Mouse (Mus musculus) testis, adult 2 months (tissue): Measurements from ENCODE around the gene Rhbg. TPM values are rescaled to one million over a fixed set of nuclear protein-coding genes. Genes with fewer than 3 reads are reported as not detected.

Experiments
- H3K27ac ChIP-seq: fragments of 200-500 bp; 2 replicates; pipeline ENCODE4 v1.5.1; 2012; ENCODE audit warnings: low read depth, low read length; ENCODE audit not compliant: control insufficient read depth, insufficient read depth
- H3K27me3 ChIP-seq: fragments of 200-500 bp; 2 replicates; pipeline ENCODE4 v1.6.1; 2012; ENCODE audit warnings: mild to moderate bottlenecking, low read length, moderate library complexity; ENCODE audit not compliant: control insufficient read depth, insufficient read depth
- H3K36me3 ChIP-seq: fragments of 200-500 bp; 2 replicates; pipeline ENCODE4 v1.6.1; 2012; ENCODE audit warnings: mild to moderate bottlenecking, low read length; ENCODE audit not compliant: control insufficient read depth, insufficient read depth
- H3K4me1 ChIP-seq: fragments of 200-500 bp; 2 replicates; pipeline ENCODE4 v1.6.1; 2012; ENCODE audit warnings: low read length; ENCODE audit not compliant: control insufficient read depth, insufficient read depth
- H3K4me3 ChIP-seq: fragments of 200-500 bp; 2 replicates; pipeline ENCODE4 v1.5.1; 2012; ENCODE audit warnings: low read depth, mild to moderate bottlenecking, low read length, moderate library complexity, mixed read lengths; ENCODE audit not compliant: control insufficient read depth
- CTCF ChIP-seq: fragments of 200-500 bp; IDR thresholded peaks from 2 replicates; pipeline ENCODE4 v1.5.1; 2012; ENCODE audit warnings: low read depth, mild to moderate bottlenecking, inconsistent platforms, low read length, moderate library complexity; ENCODE audit not compliant: control insufficient read depth, insufficient read depth, insufficient replicate concordance
- POLR2A ChIP-seq: fragments of 200-500 bp; IDR thresholded peaks from 2 replicates; pipeline ENCODE4 v1.6.1; 2012; ENCODE audit warnings: low read depth, mild to moderate bottlenecking, inconsistent platforms, low read length, moderate library complexity; ENCODE audit not compliant: control insufficient read depth
- polyA plus RNA-seq: library from polyadenylated mRNA; depleted of rRNA; stranded (reverse); fragments of >200 nt; gene quantifications from 2 replicates; pipeline ENCODE4 v1.2.3, GENCODE M21; 2012

Rhbg gene
- polyA plus RNA-seq, 1 experiment: 3.9 TPM

DNA sequence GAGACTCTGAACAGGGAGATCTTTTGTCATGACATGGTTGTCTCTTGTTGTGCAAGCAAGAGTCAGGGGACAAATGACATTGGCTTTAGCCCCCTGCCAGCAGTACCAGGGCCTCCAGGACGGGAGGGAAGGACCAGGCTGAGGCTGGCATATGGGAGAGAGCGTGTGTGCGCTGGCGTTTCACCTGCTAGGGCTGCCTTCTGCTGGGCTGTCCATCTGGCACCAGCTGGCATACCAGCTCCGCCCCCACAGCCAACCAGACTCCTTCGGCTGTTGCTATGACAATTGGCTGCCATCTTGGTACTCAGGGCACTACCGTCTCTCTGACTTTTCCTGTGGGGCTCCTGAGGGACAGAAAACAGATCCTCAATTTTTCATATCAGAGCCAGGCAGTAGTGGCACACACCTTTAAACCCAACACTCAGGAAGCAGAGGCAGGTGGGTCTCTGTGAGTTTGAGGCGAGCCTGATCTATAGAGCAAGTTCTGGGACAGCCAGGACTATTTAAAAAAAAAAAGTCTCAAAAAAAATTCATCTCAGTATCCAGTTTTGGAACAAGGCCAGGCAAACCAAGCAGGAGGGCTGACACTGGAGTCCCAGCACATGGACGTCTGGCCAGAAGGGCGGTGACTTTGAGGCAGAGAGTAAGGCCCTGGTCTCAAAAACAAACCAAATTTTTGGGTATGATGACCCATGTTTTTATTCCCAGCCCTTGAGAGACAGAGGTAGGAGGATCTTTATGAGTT, 28.2 kb downstream of the Rhbg start:
- Histone ChIP-seq H3K4me3 (no peak overlapping the region), H3K36me3 (no peaks in the 10 kb centered on the region), H3K27ac (no peak overlapping the region), H3K4me1 (peaks cover 8% of the 10 kb centered on the region), H3K27me3 (no peaks in the 10 kb centered on the region)
- no peak for TF ChIP-seq CTCF
- no peak for TF ChIP-seq POLR2A

- no peak overlapping the region for H3K27ac ChIP-seq
- peaks cover 9% of the 10 kb centered on the region for H3K4me1 ChIP-seq
- H3K4me3 ChIP-seq: no peak overlapping the region
- TF ChIP-seq POLR2A (no peak), CTCF (no peak)
- H3K36me3 ChIP-seq: no peaks in the 10 kb centered on the region
- no peaks in the 10 kb centered on the region for H3K27me3 ChIP-seq
These were observed 29.6 kb downstream of the Rhbg start for GRCm38 (mm10) chr3:88224929-88225328.

DNA sequence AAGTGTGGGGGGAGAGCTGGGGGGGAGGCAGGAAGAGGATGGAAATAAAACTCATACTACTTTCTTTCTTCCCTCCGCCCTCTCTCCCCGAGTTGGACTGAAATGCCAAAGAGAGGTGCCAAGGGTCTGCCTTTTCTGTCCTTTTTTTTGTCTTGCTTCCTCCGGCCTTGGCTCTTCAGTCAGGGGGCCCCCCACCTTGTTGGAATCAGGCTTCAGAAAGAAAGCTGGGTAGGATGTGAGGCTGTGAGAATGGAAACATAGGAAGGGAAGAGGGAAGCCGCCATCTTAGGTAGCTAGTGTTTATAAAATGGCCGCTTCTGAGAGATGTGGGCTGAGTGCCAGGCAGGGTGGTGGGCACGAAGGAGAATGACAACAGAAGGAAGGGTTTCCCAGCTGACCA, 32.1 kb downstream of the Rhbg start:
- no peaks in the 10 kb centered on the region for H3K27me3 ChIP-seq
- H3K4me1 ChIP-seq: peaks cover 9% of the 10 kb centered on the region
- no peaks in the 10 kb centered on the region for H3K36me3 ChIP-seq
- no peak overlapping the region for H3K4me3 ChIP-seq
- no peak overlapping the region for H3K27ac ChIP-seq
- TF ChIP-seq CTCF (no peak), POLR2A (no peak)

DNA sequence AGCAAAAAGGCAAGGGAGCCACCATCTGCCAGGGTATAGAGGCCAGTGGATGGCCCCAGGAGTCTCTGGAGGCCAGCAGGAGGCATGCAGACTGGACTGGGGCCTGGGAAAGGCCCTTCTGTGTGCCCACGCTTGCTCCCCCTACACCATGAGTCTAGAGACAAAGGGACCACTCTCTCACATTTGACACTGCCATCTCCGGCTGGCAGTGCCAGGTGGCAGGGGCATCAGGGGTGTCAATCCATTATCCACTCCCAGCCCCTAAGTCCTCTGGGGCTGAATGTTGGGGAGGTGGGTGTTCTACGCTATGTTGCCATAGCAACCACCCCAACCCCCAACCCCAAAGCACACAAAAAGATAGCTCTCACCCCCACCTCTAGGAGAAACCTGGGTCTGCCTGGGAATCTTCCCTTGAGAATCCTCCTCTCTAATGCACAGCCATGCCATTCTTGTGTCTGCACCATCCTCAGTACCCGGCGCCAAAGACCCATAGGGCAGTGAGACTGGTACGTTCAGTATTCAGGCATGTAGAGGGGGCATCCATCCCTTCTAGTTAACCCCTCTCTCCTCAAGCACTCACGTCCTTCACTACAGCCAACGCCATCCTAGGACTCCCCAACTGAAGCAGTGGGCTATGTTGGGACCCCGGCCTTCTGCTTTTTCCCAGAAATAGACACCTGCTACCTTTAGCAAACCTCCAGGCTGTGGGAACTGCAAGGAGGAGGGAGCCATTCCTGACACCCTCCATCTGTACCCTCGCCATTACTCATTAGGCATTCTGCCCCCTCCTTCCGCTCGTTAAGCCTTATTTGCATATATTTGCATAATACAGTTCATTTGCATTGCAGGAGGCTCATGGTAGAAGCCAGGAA, 32.8 kb downstream of the Rhbg start:
- peak overlapping the region; percentile 10 for H3K4me3 ChIP-seq
- no peak overlapping the region for H3K27ac ChIP-seq
- H3K27me3 ChIP-seq: no peaks in the 10 kb centered on the region

DNA sequence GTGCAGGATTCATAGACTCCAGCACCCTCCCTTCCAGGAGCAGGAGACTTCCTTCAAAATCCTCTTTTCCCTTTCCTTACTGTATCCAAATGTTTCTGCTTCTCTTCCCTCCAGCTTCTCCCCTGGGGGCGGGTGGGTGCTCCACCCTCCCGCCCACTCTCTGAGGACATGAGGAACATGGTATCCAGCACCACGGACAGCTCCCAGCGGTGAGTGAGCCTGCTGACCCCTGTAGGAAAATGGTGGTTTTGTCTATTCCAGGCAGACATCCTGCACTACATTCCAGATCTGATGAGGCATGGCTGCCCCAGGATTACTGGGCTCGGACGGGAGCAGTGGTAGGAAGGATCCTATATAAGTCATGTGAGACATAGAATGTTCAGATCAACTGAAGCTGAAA, 33.7 kb downstream of the Rhbg start:
- TF ChIP-seq CTCF (peak; percentile 40; the same call in 1 of the 2 replicates), POLR2A (no peak)
- Histone ChIP-seq H3K27ac (no peak overlapping the region), H3K36me3 (no peaks in the 10 kb centered on the region), H3K4me1 (peaks cover 10% of the 10 kb centered on the region), H3K4me3 (peak overlapping the region; percentile 0), H3K27me3 (no peaks in the 10 kb centered on the region; the same call in 1 of the 2 replicates)

More for the DNA sequence above, 32.8 kb downstream of the Rhbg start:
- no peak for TF ChIP-seq POLR2A
- Histone ChIP-seq H3K4me1 (peaks cover 9% of the 10 kb centered on the region), H3K36me3 (no peaks in the 10 kb centered on the region)

GRCm38 (mm10) chr3:88219940-88220339, 34.6 kb downstream of the Rhbg start:
- TF ChIP-seq POLR2A (no peak), CTCF (no peak)
- H3K4me1 ChIP-seq: peaks cover 19% of the 10 kb centered on the region
- H3K27me3 ChIP-seq: peaks cover 2% of the 10 kb centered on the region; the same call in 1 of the 2 replicates
- no peak overlapping the region for H3K27ac ChIP-seq
- H3K36me3 ChIP-seq: no peaks in the 10 kb centered on the region
- H3K4me3 ChIP-seq: no peak overlapping the region

GRCm38 (mm10) chr3:88217679-88218078, 36.8 kb downstream of the Rhbg start:
- Histone ChIP-seq H3K27ac (no peak overlapping the region), H3K36me3 (no peaks in the 10 kb centered on the region), H3K4me3 (no peak overlapping the region), H3K4me1 (peaks cover 25% of the 10 kb centered on the region), H3K27me3 (peaks cover 2% of the 10 kb centered on the region; the same call in 1 of the 2 replicates)
- no peak for TF ChIP-seq POLR2A
- TF ChIP-seq CTCF: no peak
